Mouse (Mus musculus) layer of hippocampus, adult 11-12 months (tissue): ENCODE measurements at regions not wholly inside any gene's neighbourhood (a gene's known extent, or its start where the extent isn't known, plus 50 kb on each side); places are given as distances from the start of the nearest gene placed in this dataset.

Source experiments
- DNase-seq: peaks from one replicate; pipeline ENCODE4 v3.0.0; 2022; ENCODE audit warnings: low spot score

GRCm38 (mm10) chr4:37034200-37034599 is 82.7 kb upstream of the Lingo2 start:
- DNase-seq, result peak; percentile 16
